Mouse (Mus musculus) liver, embryonic 11.5 days (tissue): Measurements from ENCODE around the gene Brdt. TPM values are rescaled to one million over a fixed set of nuclear protein-coding genes. Genes with fewer than 3 reads are reported as not detected.

Experiments
- ATAC-seq: fragments of 200-750 bp; cut with Nextera tagmentation; replicated peaks from 2 replicates; pipeline ENCODE4 v1.8.0; 2017; ENCODE audit warnings: moderate number of reproducible peaks, mild to moderate bottlenecking, moderate TSS enrichment, moderate library complexity; ENCODE audit not compliant: low FRiP score
- DNase-seq: peaks from one replicate; pipeline ENCODE4 v3.0.0-alpha.2; 2017; ENCODE audit warnings: low spot score
- H3K27ac ChIP-seq: fragments of 300-500 bp; sonication (generic); 2 replicates; pipeline ENCODE4 v1.5.1; 2014; ENCODE audit warnings: mild to moderate bottlenecking, low read depth, low read length, control low read depth
- H3K27me3 ChIP-seq: fragments of 300-500 bp; sonication (generic); replicated peaks from 2 replicates; pipeline ENCODE4 v1.6.1; 2014; ENCODE audit warnings: low read length, mixed read lengths; ENCODE audit not compliant: control insufficient read depth, insufficient read depth
- H3K36me3 ChIP-seq: fragments of 300-500 bp; sonication (generic); 2 replicates; pipeline ENCODE4 v1.6.1; 2014; ENCODE audit warnings: mild to moderate bottlenecking, low read length, moderate library complexity, mixed read lengths; ENCODE audit not compliant: control insufficient read depth, insufficient read depth
- H3K4me1 ChIP-seq: fragments of 300-500 bp; sonication (generic); replicated peaks from 2 replicates; pipeline ENCODE4 v1.6.1; 2014; ENCODE audit warnings: low read length, mixed read lengths; ENCODE audit not compliant: control insufficient read depth, insufficient read depth
- H3K4me2 ChIP-seq: fragments of 300-500 bp; sonication (generic); 2 replicates; pipeline ENCODE4 v1.6.1; 2014; ENCODE audit warnings: mild to moderate bottlenecking, control low read depth, moderate library complexity
- H3K4me3 ChIP-seq: fragments of 300-500 bp; sonication (generic); 2 replicates; pipeline ENCODE4 v1.5.1; 2014; ENCODE audit warnings: low read depth, low read length, control low read depth
- H3K9ac ChIP-seq: fragments of 300-500 bp; sonication (generic); 2 replicates; pipeline ENCODE4 v1.6.1; 2014; ENCODE audit warnings: low read depth, low read length, control low read depth
- H3K9me3 ChIP-seq: fragments of 300-500 bp; sonication (generic); 2 replicates; pipeline ENCODE4 v1.6.1; 2016; ENCODE audit warnings: low read length, inconsistent platforms, mixed read lengths; ENCODE audit not compliant: control insufficient read depth
- WGBS: fragments of 180-500 bp; shearing (Covaris S2); extraction: QIAGEN DNeasy Blood & Tissue Kit; methylation state at CpG from one replicate; pipeline ENCODE4 v1.1.7; 2014; 5-methylcytosine and 5-hydroxymethylcytosine counted together
- polyA plus RNA-seq: library from polyadenylated mRNA; unstranded; fragments of >200 nt; fragmentation: Nextera tagmentation; extraction: Ambion mirVana; gene quantifications from 2 replicates; pipeline ENCODE4 v1.2.1, GENCODE M21; 2014

Gene Brdt
- polyA plus RNA-seq, result 0.68 and 0.84 TPM in 2 replicates

DNA sequence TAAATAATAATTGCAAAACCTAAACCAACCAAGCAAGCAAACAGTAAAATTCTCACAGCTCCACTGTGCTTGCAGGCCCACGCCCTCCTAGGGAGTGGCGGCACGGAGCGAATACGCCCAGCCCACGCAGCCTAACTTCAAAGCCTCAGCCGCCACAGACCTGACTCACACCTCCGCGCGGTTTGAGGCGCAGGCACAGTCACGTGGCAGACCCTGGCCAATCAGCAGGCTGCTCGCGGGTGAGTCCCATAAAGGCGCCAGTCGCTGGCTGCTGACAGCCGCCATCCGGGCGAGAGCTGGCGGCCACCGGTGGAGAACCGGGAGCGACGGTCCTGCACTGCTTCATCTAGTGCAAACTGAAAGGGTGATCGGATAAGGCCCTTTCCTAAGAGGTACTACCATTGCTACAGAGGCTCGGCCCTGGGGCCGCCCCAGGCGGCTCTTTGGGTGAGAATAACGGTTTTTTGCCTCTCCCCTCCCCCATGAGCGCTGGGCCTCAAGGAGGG, at the start of gene Brdt:
Brdt (plus strand) TSS at position 244 of the 506 bp plus-strand sequence.
- Histone ChIP-seq H3K36me3 (no peaks in the 10 kb centered on the region), H3K9ac (no peak within 1 kb of the TSS), H3K9me3 (no peaks in the 10 kb centered on the region), H3K4me1 (no peaks in the 10 kb centered on the region), H3K4me2 (no peak within 1 kb of the TSS), H3K4me3 (no peak within 1 kb of the TSS), H3K27me3 (no peaks in the 10 kb centered on the region), H3K27ac (no peak within 1 kb of the TSS)
- WGBS, result 85% methylated on average over 30 of the region's 30 CpGs
- ATAC-seq (no peak), DNase-seq (no peak)

DNA sequence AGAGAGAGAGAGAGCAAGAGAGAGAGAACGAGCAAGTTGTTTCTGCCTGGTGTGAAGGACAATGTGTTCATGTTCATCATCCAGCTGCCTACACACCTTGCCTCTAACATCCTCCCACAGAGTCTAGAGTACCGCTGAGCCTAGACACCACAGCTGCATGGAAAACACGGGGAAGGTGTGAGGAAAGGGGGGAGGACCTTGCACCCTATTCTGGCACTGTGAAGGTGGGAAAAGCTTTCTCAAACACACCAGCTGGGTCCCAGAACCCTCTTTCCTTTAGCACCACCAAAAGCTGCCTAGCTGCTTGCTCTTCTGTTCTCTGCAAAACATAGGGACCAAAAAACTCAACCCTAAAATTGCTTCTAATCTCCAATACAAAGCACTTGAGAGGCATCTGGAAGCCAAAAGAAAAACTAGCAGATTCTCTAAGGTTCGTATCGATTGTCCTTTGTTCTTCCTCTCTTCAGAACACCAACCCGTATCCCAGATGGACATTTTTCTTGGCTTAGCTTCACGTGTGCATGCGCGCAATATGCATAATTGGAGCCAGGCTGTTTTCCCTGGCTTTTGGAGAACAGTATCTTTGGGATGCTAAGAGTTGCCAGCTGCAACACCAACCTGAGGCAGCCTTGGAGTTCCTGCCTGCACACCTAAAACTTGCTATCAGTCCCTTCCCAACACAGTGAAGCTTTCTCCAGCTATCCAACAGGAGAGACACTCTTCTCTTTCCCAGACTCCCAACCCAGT, 48.2 kb upstream of the Brdt start:
- no peak overlapping the region for H3K9ac ChIP-seq
- DNase-seq, result no peak

DNA sequence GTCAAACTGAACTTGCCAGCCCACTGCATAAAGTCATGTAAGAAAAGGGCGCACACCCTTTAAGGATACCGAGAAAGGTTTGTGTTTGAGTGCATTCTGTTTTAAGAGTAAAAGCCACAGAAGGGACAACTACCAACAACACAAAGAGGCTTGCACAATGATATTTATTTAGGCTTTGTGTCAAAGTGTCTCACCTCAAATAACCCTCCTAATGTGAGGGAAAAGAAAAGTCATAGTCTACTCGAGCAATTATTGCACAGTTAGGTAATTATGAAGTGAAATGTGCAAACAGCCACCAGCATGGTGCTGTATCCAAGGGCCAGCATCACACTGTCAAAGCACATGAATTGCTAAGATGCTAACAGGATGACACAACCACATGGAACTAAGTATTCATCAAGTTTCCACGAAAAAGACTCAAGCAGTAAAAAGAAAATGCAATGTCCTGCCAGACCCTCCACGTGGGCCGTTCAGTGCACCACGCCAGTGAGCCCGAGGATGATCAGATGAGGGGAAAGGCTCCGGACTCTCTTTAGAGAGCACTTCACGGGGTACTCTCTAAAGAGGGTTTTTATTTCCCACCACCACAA, 46.9 kb upstream of the Brdt start:
- Histone ChIP-seq H3K4me3 (no peak overlapping the region), H3K27me3 (no peaks in the 10 kb centered on the region), H3K9me3 (no peaks in the 10 kb centered on the region; the same call in 1 of the 2 replicates), H3K36me3 (peaks cover 3% of the 10 kb centered on the region; the same call in 1 of the 2 replicates), H3K9ac (no peak overlapping the region), H3K4me1 (peaks cover 9% of the 10 kb centered on the region; the same call in 1 of the 2 replicates), H3K27ac (no peak overlapping the region), H3K4me2 (no peak overlapping the region)
- DNase-seq (no peak), ATAC-seq (no peak)
- WGBS, result 78% methylated on average over 10 of the region's 10 CpGs

More for the DNA sequence above, 48.2 kb upstream of the Brdt start:
- Histone ChIP-seq H3K9me3 (no peaks in the 10 kb centered on the region; the same call in 1 of the 2 replicates), H3K27me3 (no peaks in the 10 kb centered on the region), H3K36me3 (peaks cover 3% of the 10 kb centered on the region; the same call in 1 of the 2 replicates), H3K27ac (no peak overlapping the region), H3K4me1 (0 out of 2 replicates have a peak, but pooled peaks cover 3% of the 10 kb centered on the region), H3K4me3 (no peak overlapping the region), H3K4me2 (no peak overlapping the region)
- no peak for ATAC-seq
- WGBS, result 78% methylated on average over 9 of the region's 9 CpGs

DNA sequence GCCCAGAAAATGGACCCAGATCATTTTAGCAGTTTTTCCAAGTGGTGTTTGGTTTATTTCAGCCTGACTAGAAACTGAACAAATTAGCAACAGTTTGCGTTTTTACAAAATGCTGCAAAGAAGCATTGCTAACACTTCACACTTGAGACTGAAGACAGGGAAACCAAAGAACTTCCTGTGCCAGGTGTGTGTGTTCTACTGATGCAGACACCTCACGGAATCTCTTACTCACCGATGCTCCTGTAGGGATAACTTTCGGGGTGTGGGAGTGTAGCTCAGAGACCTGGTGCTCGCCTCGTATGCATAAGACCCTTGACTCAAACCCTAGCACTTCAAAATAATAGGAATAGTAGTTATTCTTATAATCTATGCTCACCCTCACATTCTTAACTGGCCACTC, 45.4 kb upstream of the Brdt start:
- Histone ChIP-seq H3K9me3 (no peaks in the 10 kb centered on the region; the same call in 1 of the 2 replicates), H3K27ac (no peak overlapping the region), H3K4me2 (no peak overlapping the region), H3K27me3 (0 out of 2 replicates have a peak, but pooled peaks cover 3% of the 10 kb centered on the region), H3K4me1 (peaks cover 15% of the 10 kb centered on the region), H3K9ac (no peak overlapping the region), H3K36me3 (no peaks in the 10 kb centered on the region; the same call in 1 of the 2 replicates), H3K4me3 (no peak overlapping the region)
- no peak for DNase-seq
- ATAC-seq, result no peak
- 81% methylated on average over 6 of the region's 6 CpGs for WGBS

DNA sequence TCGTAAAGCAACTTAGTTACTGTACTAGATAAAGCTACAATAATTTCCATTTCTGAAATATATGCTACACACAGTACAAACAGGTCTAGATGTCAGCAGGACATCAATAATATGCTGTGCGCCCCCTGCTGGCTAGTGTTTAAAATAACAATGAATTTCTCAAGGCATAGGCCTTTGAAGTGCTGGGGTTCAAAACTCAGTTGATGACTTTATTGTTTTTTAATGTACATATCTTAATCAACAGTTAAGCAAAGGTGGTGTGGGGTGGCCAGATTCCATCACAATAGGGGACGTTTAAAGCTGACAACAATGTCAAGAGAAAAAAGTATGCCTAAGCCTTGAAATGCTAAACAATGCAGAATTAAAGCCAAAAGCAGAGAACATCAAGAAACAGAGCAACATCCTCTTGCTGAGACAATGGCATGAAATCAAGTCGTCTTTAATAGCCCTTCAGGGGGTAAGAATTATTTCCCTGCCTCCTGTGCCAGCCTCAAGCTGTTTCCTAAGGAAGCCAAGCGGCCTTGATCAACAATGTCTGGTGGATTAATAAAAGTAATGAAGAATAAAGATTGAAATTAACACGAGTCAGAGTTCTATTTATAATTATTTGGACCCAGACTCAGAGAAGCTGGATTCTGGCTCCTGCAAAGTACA, 43.6 kb upstream of the Brdt start:
- Histone ChIP-seq H3K9ac (no peak overlapping the region), H3K27me3 (0 out of 2 replicates have a peak, but pooled peaks cover 3% of the 10 kb centered on the region), H3K4me1 (peaks cover 15% of the 10 kb centered on the region), H3K36me3 (no peaks in the 10 kb centered on the region), H3K4me3 (peak overlapping the region; percentile 93), H3K27ac (peak overlapping the region; percentile 88), H3K9me3 (no peaks in the 10 kb centered on the region), H3K4me2 (peak overlapping the region; percentile 93)
- no peak for DNase-seq
- 23% methylated on average over 6 of the region's 6 CpGs for WGBS
- no peak for ATAC-seq

GRCm38 (mm10) chr5:107287908-107288267, 43.1 kb upstream of the Brdt start:
- Histone ChIP-seq H3K4me1 (peaks cover 15% of the 10 kb centered on the region), H3K4me3 (peak overlapping the region; percentile 93), H3K4me2 (peak overlapping the region; percentile 93), H3K9ac (peak overlapping the region; percentile 94), H3K36me3 (no peaks in the 10 kb centered on the region), H3K9me3 (no peaks in the 10 kb centered on the region), H3K27ac (peak overlapping the region; percentile 88), H3K27me3 (0 out of 2 replicates have a peak, but pooled peaks cover 3% of the 10 kb centered on the region)
- DNase-seq (no peak), ATAC-seq (no peak)
- WGBS, result 31% methylated on average over 5 of the region's 5 CpGs

GRCm38 (mm10) chr5:107288427-107289233, 42.3 kb upstream of the Brdt start:
- ATAC-seq (peak; percentile 70), DNase-seq (peak; percentile 68)
- peak overlapping the region; percentile 93 for H3K4me2 ChIP-seq
- H3K27ac ChIP-seq, result peak overlapping the region; percentile 88
- peak overlapping the region; percentile 94 for H3K9ac ChIP-seq
- H3K4me3 ChIP-seq, result peak overlapping the region; percentile 93
- H3K4me1 ChIP-seq, result peaks cover 15% of the 10 kb centered on the region
- no peaks in the 10 kb centered on the region for H3K9me3 ChIP-seq
- H3K27me3 ChIP-seq, result 0 out of 2 replicates have a peak, but pooled peaks cover 3% of the 10 kb centered on the region
- WGBS, result under 1% methylated on average over 62 of the region's 62 CpGs
- no peaks in the 10 kb centered on the region for H3K36me3 ChIP-seq
